Mouse (Mus musculus): ENCODE data around the gene Usp30. TPM values are rescaled to one million over a fixed set of nuclear protein-coding genes. Genes with fewer than 3 reads are reported as not detected.

Usp30 gene
- polyA plus RNA-seq, 1 experiment, result 44.1 TPM

- DNase-seq, result peak; percentile 42 to 64
- Histone ChIP-seq H3K27me3 (ENCODE audit: control insufficient read depth, insufficient read depth, low read length) (no peaks in the 10 kb centered on the region), H3K27ac (ENCODE audit: insufficient read depth, low read length) (peak overlapping the region; percentile 58; the same call in 1 of the 2 replicates), H3K4me3 (replicated peaks; ENCODE audit: insufficient read depth, low read depth, low read length) (no peak overlapping the region), H3K4me1 (ENCODE audit: control insufficient read depth, insufficient read depth, low read length) (peaks cover 18% of the 10 kb centered on the region)
- TF ChIP-seq CTCF (IDR thresholded peaks at IDR 0.05; ENCODE audit: borderline replicate concordance, insufficient read depth, low read depth, low read length) (no peak), POLR2A (IDR thresholded peaks at IDR 0.05; ENCODE audit: borderline replicate concordance, insufficient read depth, low read length) (no peak)
- WGBS, result 14% methylated on average over 10 of the region's 10 CpGs
These were observed 30.1 kb upstream of the Usp30 start for GRCm38 (mm10) chr5:114035111-114035510.

DNA sequence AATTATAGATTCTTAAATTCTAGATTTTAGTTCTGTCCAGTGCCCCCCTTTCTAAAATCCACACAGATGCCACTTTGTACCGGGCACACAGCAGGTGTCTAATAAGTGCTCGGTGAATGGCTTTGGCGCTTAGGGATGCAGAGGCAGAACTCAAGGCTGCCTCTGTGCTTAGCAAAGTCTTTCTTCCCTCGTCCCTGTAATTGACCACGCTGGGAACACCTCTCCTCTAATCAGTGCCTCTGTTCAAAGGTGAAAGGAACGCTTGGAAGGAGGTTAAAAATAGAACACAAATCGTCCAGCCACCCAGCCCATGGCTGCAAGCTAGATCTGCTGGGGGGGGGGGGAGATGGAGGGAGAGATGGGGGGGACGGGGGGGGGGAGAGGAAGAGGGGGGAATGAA, 24.8 kb upstream of the Usp30 start:
- Histone ChIP-seq H3K27ac (ENCODE audit: insufficient read depth, low read length) (no peak overlapping the region), H3K4me3 (replicated peaks; ENCODE audit: insufficient read depth, low read depth, low read length) (no peak overlapping the region), H3K27me3 (ENCODE audit: control insufficient read depth, insufficient read depth, low read length) (no peaks in the 10 kb centered on the region), H3K4me1 (ENCODE audit: control insufficient read depth, insufficient read depth, low read length) (peaks cover 2% of the 10 kb centered on the region; the same call in 1 of the 2 replicates)
- 25% methylated on average over 8 of the region's 8 CpGs for WGBS
- no peak for DNase-seq
- TF ChIP-seq POLR2A (IDR thresholded peaks at IDR 0.05; ENCODE audit: borderline replicate concordance, insufficient read depth, low read length) (no peak), CTCF (IDR thresholded peaks at IDR 0.05; ENCODE audit: borderline replicate concordance, insufficient read depth, low read depth, low read length) (no peak)

DNA sequence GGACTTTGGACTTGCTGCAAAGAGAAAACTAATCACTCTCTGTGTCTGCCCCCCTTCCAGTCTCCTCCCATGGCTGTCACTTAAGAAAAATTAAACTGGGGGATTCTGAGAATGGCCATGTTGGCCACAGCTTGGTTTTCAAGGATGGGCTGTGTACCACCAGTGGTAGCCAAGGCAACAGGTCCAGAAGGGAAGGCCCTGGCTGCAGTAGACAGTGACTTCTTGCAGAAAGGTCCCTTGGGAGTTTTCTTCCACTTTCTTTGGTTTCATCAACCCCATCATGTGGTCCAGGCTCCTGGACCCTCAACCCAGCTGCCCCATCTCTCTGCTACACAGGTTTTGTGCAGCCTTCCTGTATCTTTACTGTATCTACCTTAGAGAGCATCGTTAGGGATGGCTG, 24.4 kb upstream of the Usp30 start:
- 76% methylated on average over 1 of the region's 1 CpGs for WGBS

GRCm38 (mm10) chr5:114041327-114041930, 23.8 kb upstream of the Usp30 start:
- Histone ChIP-seq H3K4me3 (replicated peaks; ENCODE audit: insufficient read depth, low read depth, low read length) (no peak overlapping the region), H3K27ac (ENCODE audit: insufficient read depth, low read length) (no peak overlapping the region), H3K27me3 (ENCODE audit: control insufficient read depth, insufficient read depth, low read length) (no peaks in the 10 kb centered on the region), H3K4me1 (ENCODE audit: control insufficient read depth, insufficient read depth, low read length) (no peaks in the 10 kb centered on the region)
- TF ChIP-seq CTCF (IDR thresholded peaks at IDR 0.05; ENCODE audit: borderline replicate concordance, insufficient read depth, low read depth, low read length) (no peak), POLR2A (IDR thresholded peaks at IDR 0.05; ENCODE audit: borderline replicate concordance, insufficient read depth, low read length) (no peak)
- no peak for DNase-seq
- 44% methylated on average over 15 of the region's 15 CpGs for WGBS

More for the DNA sequence above, 24.4 kb upstream of the Usp30 start:
- H3K27ac ChIP-seq (ENCODE audit: insufficient read depth, low read length), result no peak overlapping the region
- TF ChIP-seq POLR2A (IDR thresholded peaks at IDR 0.05; ENCODE audit: borderline replicate concordance, insufficient read depth, low read length) (no peak), CTCF (IDR thresholded peaks at IDR 0.05; ENCODE audit: borderline replicate concordance, insufficient read depth, low read depth, low read length) (no peak)
- no peaks in the 10 kb centered on the region for H3K4me1 ChIP-seq (ENCODE audit: control insufficient read depth, insufficient read depth, low read length)
- DNase-seq, result no peak
- no peak overlapping the region for H3K4me3 ChIP-seq (replicated peaks; ENCODE audit: insufficient read depth, low read depth, low read length)
- H3K27me3 ChIP-seq (ENCODE audit: control insufficient read depth, insufficient read depth, low read length), result no peaks in the 10 kb centered on the region

DNA sequence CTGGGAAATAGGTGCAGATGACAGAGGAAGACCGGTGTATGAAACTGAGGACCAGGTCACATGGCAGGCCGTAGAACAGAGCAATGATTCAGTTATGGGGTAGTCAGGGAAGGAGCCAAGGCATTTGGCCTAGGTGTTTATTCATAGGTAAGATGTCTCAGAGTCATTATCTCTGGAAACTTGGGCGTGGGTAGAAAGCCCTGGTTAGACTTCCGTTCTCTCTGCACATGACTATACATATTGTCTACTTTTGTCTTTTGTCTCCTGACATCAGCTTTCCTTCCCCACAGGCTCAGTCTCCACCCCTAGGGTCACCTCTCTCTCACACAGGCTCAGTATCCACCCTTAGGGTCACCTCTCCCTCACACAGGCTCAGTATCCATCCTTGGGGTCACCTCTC, 21.5 kb upstream of the Usp30 start:
- H3K4me1 ChIP-seq (ENCODE audit: control insufficient read depth, insufficient read depth, low read length), result no peaks in the 10 kb centered on the region
- 89% methylated on average over 4 of the region's 4 CpGs for WGBS
- no peak for DNase-seq
- TF ChIP-seq CTCF (IDR thresholded peaks at IDR 0.05; ENCODE audit: borderline replicate concordance, insufficient read depth, low read depth, low read length) (no peak), POLR2A (IDR thresholded peaks at IDR 0.05; ENCODE audit: borderline replicate concordance, insufficient read depth, low read length) (no peak)
- no peak overlapping the region for H3K4me3 ChIP-seq (replicated peaks; ENCODE audit: insufficient read depth, low read depth, low read length)
- H3K27ac ChIP-seq (ENCODE audit: insufficient read depth, low read length), result no peak overlapping the region
- no peaks in the 10 kb centered on the region for H3K27me3 ChIP-seq (ENCODE audit: control insufficient read depth, insufficient read depth, low read length)

DNA sequence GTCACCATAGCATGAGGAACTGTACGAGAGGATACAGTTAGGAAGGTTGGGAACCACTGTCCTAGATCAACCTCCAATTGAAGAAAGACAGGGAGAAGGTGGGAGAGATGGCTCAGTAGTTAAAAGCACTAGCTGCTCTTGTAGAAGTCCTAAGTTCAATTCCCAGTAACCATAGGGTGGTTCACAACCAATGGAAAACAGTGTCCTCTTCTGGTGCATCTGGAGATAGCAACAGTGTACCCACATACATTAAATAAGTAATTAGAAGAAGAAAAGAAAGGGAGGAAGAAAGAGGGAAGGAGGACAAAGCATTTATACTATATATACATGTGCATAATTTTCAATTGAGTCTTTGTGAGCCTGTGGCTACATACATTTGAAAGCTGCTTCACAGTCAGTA, 20.1 kb upstream of the Usp30 start:
- no peaks in the 10 kb centered on the region for H3K27me3 ChIP-seq (ENCODE audit: control insufficient read depth, insufficient read depth, low read length)
- 88% methylated on average over 1 of the region's 1 CpGs for WGBS
- TF ChIP-seq POLR2A (IDR thresholded peaks at IDR 0.05; ENCODE audit: borderline replicate concordance, insufficient read depth, low read length), result no peak
- no peak for TF ChIP-seq CTCF (IDR thresholded peaks at IDR 0.05; ENCODE audit: borderline replicate concordance, insufficient read depth, low read depth, low read length)
- no peaks in the 10 kb centered on the region for H3K4me1 ChIP-seq (ENCODE audit: control insufficient read depth, insufficient read depth, low read length)
- no peak overlapping the region for H3K4me3 ChIP-seq (replicated peaks; ENCODE audit: insufficient read depth, low read depth, low read length)
- H3K27ac ChIP-seq (ENCODE audit: insufficient read depth, low read length), result no peak overlapping the region
- no peak for DNase-seq

- Histone ChIP-seq H3K4me3 (replicated peaks; ENCODE audit: insufficient read depth, low read depth, low read length) (no peak overlapping the region), H3K4me1 (ENCODE audit: control insufficient read depth, insufficient read depth, low read length) (no peaks in the 10 kb centered on the region), H3K27me3 (ENCODE audit: control insufficient read depth, insufficient read depth, low read length) (no peaks in the 10 kb centered on the region), H3K27ac (ENCODE audit: insufficient read depth, low read length) (no peak overlapping the region)
- no peak for TF ChIP-seq POLR2A (IDR thresholded peaks at IDR 0.05; ENCODE audit: borderline replicate concordance, insufficient read depth, low read length)
- TF ChIP-seq CTCF (IDR thresholded peaks at IDR 0.05; ENCODE audit: borderline replicate concordance, insufficient read depth, low read depth, low read length), result no peak
- WGBS, result 52% methylated on average over 3 of the region's 3 CpGs
- DNase-seq, result no peak
These were observed 19.1 kb upstream of the Usp30 start for GRCm38 (mm10) chr5:114046151-114046550.

DNA sequence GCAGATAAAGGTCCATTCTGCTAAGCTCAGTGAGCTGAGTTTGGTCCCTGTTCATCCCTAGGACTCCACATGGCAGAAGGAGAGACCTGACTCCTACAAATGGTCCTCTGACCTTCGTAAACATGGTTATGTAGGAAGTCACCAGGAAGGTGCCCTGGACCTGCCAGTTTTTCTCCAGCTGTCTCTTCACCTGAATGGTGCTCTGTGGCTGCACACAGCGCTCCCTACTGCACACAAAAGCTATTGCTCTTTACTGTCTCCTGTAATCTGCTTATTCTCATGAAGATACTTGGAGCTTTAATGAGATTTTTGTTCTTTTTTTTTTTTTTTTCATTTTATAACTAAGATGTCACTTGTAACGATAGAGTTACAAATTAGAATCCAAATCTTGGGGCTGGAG, 18.7 kb upstream of the Usp30 start:
- no peak for DNase-seq
- TF ChIP-seq POLR2A (IDR thresholded peaks at IDR 0.05; ENCODE audit: borderline replicate concordance, insufficient read depth, low read length) (no peak), CTCF (IDR thresholded peaks at IDR 0.05; ENCODE audit: borderline replicate concordance, insufficient read depth, low read depth, low read length) (peak; percentile 52; the same call in 1 of the 2 replicates)
- Histone ChIP-seq H3K4me1 (ENCODE audit: control insufficient read depth, insufficient read depth, low read length) (no peaks in the 10 kb centered on the region), H3K27ac (ENCODE audit: insufficient read depth, low read length) (no peak overlapping the region), H3K27me3 (ENCODE audit: control insufficient read depth, insufficient read depth, low read length) (no peaks in the 10 kb centered on the region), H3K4me3 (replicated peaks; ENCODE audit: insufficient read depth, low read depth, low read length) (no peak overlapping the region)
- 51% methylated on average over 3 of the region's 3 CpGs for WGBS
